Mouse (Mus musculus): Measurements from ENCODE around the gene Zfp365.

The Zfp365 gene

DNA sequence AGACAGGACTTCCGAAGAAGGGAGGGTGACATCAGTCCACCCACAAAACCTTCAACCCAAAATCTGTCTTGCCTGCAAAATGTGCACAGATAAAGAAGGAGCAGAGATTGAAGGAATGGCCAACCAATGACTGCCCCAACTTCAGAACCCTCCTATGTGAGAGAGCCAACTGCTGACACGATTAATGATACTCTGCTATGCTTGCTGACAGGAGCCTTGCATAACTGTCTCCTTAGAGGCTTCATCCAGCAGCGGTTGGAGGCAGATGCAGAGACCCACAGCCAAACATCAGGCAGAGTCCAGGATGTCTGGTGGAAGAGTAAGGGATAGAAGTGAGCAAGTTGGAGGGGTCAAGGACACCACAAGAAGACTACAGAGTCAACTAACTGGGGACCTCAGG, 73.3 kb downstream of the Zfp365 start:
- DNase-seq, result peak; percentile 91

DNA sequence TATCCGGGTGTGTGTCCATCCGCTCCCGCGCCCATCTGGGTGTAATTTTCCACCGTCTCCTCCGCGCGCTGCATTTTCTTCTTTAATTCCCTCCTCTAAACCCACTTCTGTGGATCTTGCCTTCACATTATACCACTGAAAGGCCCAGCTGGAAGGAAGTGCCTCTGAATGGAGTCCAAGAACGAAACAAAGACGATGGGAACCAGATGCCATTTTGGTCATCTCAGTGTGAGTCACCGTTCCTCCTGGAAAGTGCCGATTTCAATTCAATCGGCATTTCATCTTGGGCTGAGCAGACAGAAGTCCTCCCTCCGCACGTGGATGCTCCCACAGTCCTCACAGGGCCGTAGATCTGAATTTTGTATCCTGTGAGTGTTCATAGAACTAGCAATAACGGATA, 76.0 kb downstream of the Zfp365 start:
- DNase-seq, result peak; percentile 87

All from heart, adult 11 months (tissue).